Comparison of ENCODE assay signal across 21 mouse cellular contexts in the genomic region with DNA sequence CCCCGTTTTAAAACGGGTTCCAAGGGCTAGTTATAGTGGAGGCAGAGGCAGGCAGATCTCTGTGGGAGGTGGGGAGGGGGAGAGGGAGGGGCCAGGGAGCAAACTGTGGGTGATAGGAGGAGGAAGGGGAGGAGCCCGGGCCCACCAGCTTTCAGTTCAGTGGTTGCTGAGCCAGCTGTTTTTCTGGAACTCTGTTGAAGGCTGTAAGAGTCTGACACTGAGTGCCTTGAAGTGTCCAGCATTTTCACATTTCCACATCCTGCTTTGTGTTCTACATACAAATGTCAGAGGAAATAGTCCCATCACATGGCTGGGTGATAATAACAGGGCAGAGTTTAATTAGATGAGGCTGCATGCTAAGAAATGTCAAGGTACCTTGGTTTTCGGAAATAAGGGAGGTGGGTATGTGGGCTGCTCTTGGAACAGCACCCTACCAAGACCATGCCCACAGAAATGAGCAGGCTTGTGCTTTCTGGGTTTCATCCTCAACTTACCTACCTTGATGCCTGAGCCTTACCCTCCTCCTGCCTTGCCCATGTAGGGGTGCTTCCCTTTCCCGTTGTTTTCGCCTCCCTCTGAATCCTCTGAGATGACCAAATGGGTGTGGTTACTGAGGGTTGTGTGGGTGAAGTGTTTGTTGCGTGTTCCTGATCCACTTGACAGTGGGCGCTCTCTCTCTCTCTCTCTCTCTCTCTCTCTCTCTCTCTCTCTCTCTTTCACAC. TPM values are rescaled to one million over a fixed set of nuclear protein-coding genes. Genes with fewer than 3 reads are reported as not detected.
DNase-seq lines count a peak whose midpoint lies in the region; ATAC-seq lines count a peak whose summit lies in the region.
"Had no signal": no experiment of that assay in that cellular context is flagged by ENCODE, and none has a peak within 500 bp of the region (broad histone marks: within the 10 kb centered on the region; RNA-seq: fewer than 3 reads in every experiment).

No protein-coding gene starts in this region.

- DNase-seq in R1 (ENCODE audit: low read depth, low spot score): peak; percentile 43
- peak; percentile 38 for DNase-seq in splenic B cell, adult 2 months (ENCODE audit: low read depth, low spot score)
- DNase-seq in gastrocnemius, postnatal 14 days: no peak
- no peak for DNase-seq in urinary bladder, postnatal 14 days (ENCODE audit: low spot score)
- no peak for DNase-seq in adrenal gland, adult (ENCODE audit: inconsistent age in 2 of 2, low spot score in 1 of 2)
- DNase-seq: adrenal gland, postnatal 14 days; cerebellum, adult 8-10 months; left cerebral cortex, postnatal 4 days; lung, postnatal 14 days; spleen, adult 18-20 months had no signal

- no peak overlapping the region for H3K4me3 ChIP-seq in liver, embryonic 15.5 days (replicated peaks)
- no peak overlapping the region for H3K4me3 ChIP-seq in liver, embryonic 12.5 days
- H3K4me3 ChIP-seq: embryonic facial prominence, embryonic 13.5 days; hindbrain, embryonic 12.5 days; layer of hippocampus, adult 2 months; midbrain, embryonic 13.5 days had no signal

- intact Hi-C loops in gastrocnemius, postnatal 14 days (cut with DNase I; ENCODE audit: low total_unique reads): no loop called here

- WGBS in liver, embryonic 15.5 days (ENCODE audit: insufficient replicate concordance): 39% methylated on average over 8 of the region's 8 CpGs
- WGBS in liver, embryonic 12.5 days (ENCODE audit: insufficient replicate concordance): 51% methylated on average over 8 of the region's 8 CpGs

- H3K27me3 ChIP-seq in liver, embryonic 15.5 days: no peaks in the 10 kb centered on the region; the same call in 1 of the 2 replicates
- no peaks in the 10 kb centered on the region for H3K27me3 ChIP-seq in liver, embryonic 12.5 days (replicated peaks)
- no peaks in the 10 kb centered on the region for H3K27me3 ChIP-seq in splenic B cell, adult 2 months (ENCODE audit: control insufficient read depth, insufficient read depth, low read length, poor library complexity, severe bottlenecking)
- H3K27me3 ChIP-seq: embryonic facial prominence, embryonic 13.5 days; hindbrain, embryonic 12.5 days; midbrain, embryonic 13.5 days had no signal

- H3K36me3 ChIP-seq in liver, embryonic 15.5 days (replicated peaks): no peaks in the 10 kb centered on the region
- no peaks in the 10 kb centered on the region for H3K36me3 ChIP-seq in liver, embryonic 12.5 days
- no peaks in the 10 kb centered on the region for H3K36me3 ChIP-seq in splenic B cell, adult 2 months (ENCODE audit: control insufficient read depth, insufficient read depth, low read length, poor library complexity, severe bottlenecking)
- H3K36me3 ChIP-seq: embryonic facial prominence, embryonic 13.5 days; hindbrain, embryonic 12.5 days; midbrain, embryonic 13.5 days had no signal

- no peak overlapping the region for H3K4me2 ChIP-seq in liver, embryonic 15.5 days
- H3K4me2 ChIP-seq in liver, embryonic 12.5 days: no peak overlapping the region
- H3K4me2 ChIP-seq: embryonic facial prominence, embryonic 13.5 days; hindbrain, embryonic 12.5 days; liver, embryonic 11.5 days; midbrain, embryonic 13.5 days had no signal

- H3K27ac ChIP-seq in liver, embryonic 15.5 days (replicated peaks): 0 out of 2 replicates have a peak overlapping the region, but pooled peaks have one; percentile 19
- no peak overlapping the region for H3K27ac ChIP-seq in liver, embryonic 12.5 days
- H3K27ac ChIP-seq: embryonic facial prominence, embryonic 13.5 days; hindbrain, embryonic 12.5 days; kidney, postnatal 0 days; layer of hippocampus, adult 2 months; midbrain, embryonic 13.5 days had no signal

- no peaks in the 10 kb centered on the region for H3K9me3 ChIP-seq in liver, embryonic 15.5 days (replicated peaks)
- H3K9me3 ChIP-seq in liver, embryonic 12.5 days (replicated peaks): no peaks in the 10 kb centered on the region
- H3K9me3 ChIP-seq: midbrain, embryonic 13.5 days had no signal

- H3K4me1 ChIP-seq in liver, embryonic 15.5 days (replicated peaks): peaks cover 19% of the 10 kb centered on the region
- peaks cover 26% of the 10 kb centered on the region for H3K4me1 ChIP-seq in liver, embryonic 12.5 days
- H3K4me1 ChIP-seq: embryonic facial prominence, embryonic 13.5 days had no signal

- H3K9ac ChIP-seq in liver, embryonic 15.5 days: no peak overlapping the region
- no peak overlapping the region for H3K9ac ChIP-seq in liver, embryonic 12.5 days
- H3K9ac ChIP-seq: embryonic facial prominence, embryonic 13.5 days; hindbrain, embryonic 12.5 days; midbrain, embryonic 13.5 days had no signal

- no peak for ATAC-seq in liver, embryonic 15.5 days (ENCODE audit: insufficient read depth)
- no peak for ATAC-seq in liver, embryonic 12.5 days
- peak; percentile 68 for ATAC-seq in inflammation-experienced regulatory T-cells, adult 6 months
- ATAC-seq: forebrain, embryonic 16.5 days; intestine, embryonic 16.5 days; midbrain, embryonic 13.5 days had no signal

RNA-seq across cellular contexts. Expression of a gene that starts 8.5 kb away (rescaled TPM):
- 4.4 and 5.0 TPM in 2 replicates for polyA plus RNA-seq in liver, embryonic 15.5 days (2015; fragmentation: Nextera tagmentation; extraction: Ambion mirVana)
- polyA plus RNA-seq in liver, embryonic 12.5 days (2016; fragmentation: Nextera tagmentation; extraction: Ambion mirVana): 4.0 and 4.1 TPM in 2 replicates
- polyA plus RNA-seq in inflammation-experienced regulatory T-cells, adult 6 months (2017; shearing (Covaris generic)): 10 to 100 TPM; 42.2 to 85.5 (median 76.1) TPM
- 10 to 100 TPM; 16.8 to 17.8 TPM for total RNA-seq in gastrocnemius, postnatal 14 days (2021)

Comparison
In these comparisons a context has a peak if more than half of its experiments do, and no peak if none do; other contexts are left out.
1. DNase-seq: peak in R1 (single experiment) and splenic B cell, adult 2 months (single experiment); none in gastrocnemius, postnatal 14 days (single experiment), urinary bladder, postnatal 14 days (single experiment) and adrenal gland, adult (0 of 2).